Mouse (Mus musculus) embryonic facial prominence, embryonic 15.5 days (tissue): ENCODE measurements around the gene Cend1. TPM values are rescaled to one million over a fixed set of nuclear protein-coding genes. Genes with fewer than 3 reads are reported as not detected.
A peak's percentile ranks its signal among the peaks of the same experiment; 100 is the strongest.

Experiments
- ATAC-seq: fragments of 200-750 bp; cut with Nextera tagmentation; 2 replicates; pipeline ENCODE4 v1.8.0; 2017; ENCODE audit warnings: low read depth, moderate TSS enrichment; ENCODE audit not compliant: insufficient number of reproducible peaks, low FRiP score, low TSS enrichment
- H3K27ac ChIP-seq: fragments of 300-500 bp; sonication (generic); replicated peaks from 2 replicates; pipeline ENCODE4 v1.5.1; 2015; ENCODE audit warnings: mild to moderate bottlenecking, inconsistent platforms
- H3K27me3 ChIP-seq: fragments of 300-500 bp; sonication (generic); 2 replicates; pipeline ENCODE4 v1.6.1; 2015; ENCODE audit warnings: inconsistent platforms
- H3K36me3 ChIP-seq: fragments of 300-500 bp; sonication (generic); 2 replicates; pipeline ENCODE4 v1.6.1; 2015; ENCODE audit warnings: mild to moderate bottlenecking, inconsistent platforms
- H3K4me1 ChIP-seq: fragments of 300-500 bp; sonication (generic); 2 replicates; pipeline ENCODE4 v1.6.1; 2015; ENCODE audit warnings: inconsistent platforms
- H3K4me2 ChIP-seq: fragments of 300-500 bp; sonication (generic); replicated peaks from 2 replicates; pipeline ENCODE4 v1.6.1; 2015; ENCODE audit warnings: mild to moderate bottlenecking, inconsistent platforms
- H3K4me3 ChIP-seq: fragments of 300-500 bp; sonication (generic); replicated peaks from 2 replicates; pipeline ENCODE4 v1.5.1; 2015; ENCODE audit warnings: mild to moderate bottlenecking, inconsistent platforms
- H3K9ac ChIP-seq: fragments of 300-500 bp; sonication (generic); 2 replicates; pipeline ENCODE4 v1.6.1; 2015; ENCODE audit warnings: inconsistent platforms
- H3K9me3 ChIP-seq: fragments of 300-500 bp; sonication (generic); replicated peaks from 2 replicates; pipeline ENCODE4 v1.6.1; 2016; ENCODE audit warnings: inconsistent platforms
- WGBS: fragments of 180-500 bp; shearing (Covaris S2); methylation state at CpG from one replicate; pipeline ENCODE4 v1.1.7; 2015; 5-methylcytosine and 5-hydroxymethylcytosine counted together
- polyA plus RNA-seq: library from polyadenylated mRNA; unstranded; fragments of >200 nt; fragmentation: Nextera tagmentation; extraction: Ambion mirVana; gene quantifications from 2 replicates; pipeline ENCODE4 v1.2.1, GENCODE M21; 2015

The Cend1 gene
- polyA plus RNA-seq, 1 experiment from 2014 or later = 5.3 TPM

DNA sequence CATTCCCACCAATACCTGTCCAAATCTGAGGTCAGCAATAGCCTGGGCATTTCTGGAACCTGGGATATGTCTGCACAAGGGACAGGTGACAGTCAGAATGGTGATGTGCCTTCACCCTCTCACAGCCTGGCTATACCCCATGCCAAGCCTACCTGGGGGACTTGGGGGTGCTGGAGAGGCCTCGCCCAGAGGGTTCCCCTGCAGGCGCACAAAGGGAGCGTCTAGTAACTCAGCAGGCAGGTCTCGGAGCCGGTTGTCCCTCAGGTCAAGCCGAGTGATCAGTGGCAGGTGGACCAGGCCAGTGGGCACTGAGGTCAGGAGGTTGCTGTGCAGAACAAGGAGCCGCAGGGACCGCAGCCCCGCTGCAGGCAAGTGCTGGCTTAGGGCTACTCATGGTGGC lies 12.2 kb upstream of the Cend1 start:
- no peak overlapping the region for H3K4me2 ChIP-seq
- no peak for ATAC-seq
- no peak overlapping the region for H3K27ac ChIP-seq
- H3K4me1 ChIP-seq = peaks cover 55% of the 10 kb centered on the region
- no peak overlapping the region for H3K4me3 ChIP-seq
- peaks cover 23% of the 10 kb centered on the region for H3K36me3 ChIP-seq
- WGBS = 89% methylated on average over 9 of the region's 9 CpGs
- no peaks in the 10 kb centered on the region for H3K27me3 ChIP-seq
- H3K9ac ChIP-seq = 0 out of 2 replicates have a peak overlapping the region, but pooled peaks have one; percentile 1
- no peaks in the 10 kb centered on the region for H3K9me3 ChIP-seq

DNA sequence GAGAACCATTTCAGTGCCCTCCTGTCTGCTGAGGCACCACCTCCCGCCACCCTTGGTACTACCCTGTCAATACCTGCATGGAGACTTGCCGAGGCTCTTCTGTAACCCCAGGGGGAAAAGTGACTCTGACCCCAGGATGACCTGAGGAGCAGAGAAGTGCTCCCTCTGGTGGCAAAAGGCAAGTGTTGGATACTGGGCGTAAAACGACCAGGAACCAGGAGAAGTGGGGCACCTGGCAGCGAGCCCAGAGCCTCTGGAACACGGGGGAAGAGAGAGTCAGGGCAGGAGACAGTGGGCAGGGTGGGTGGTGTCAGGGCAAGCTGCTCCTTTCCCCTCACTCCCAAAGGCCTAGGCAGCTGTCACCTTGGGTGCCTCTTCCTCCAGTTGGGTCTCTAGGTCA lies 11.3 kb upstream of the Cend1 start:
- Histone ChIP-seq H3K36me3 (peaks cover 23% of the 10 kb centered on the region), H3K9ac (no peak overlapping the region), H3K27me3 (no peaks in the 10 kb centered on the region), H3K4me2 (no peak overlapping the region), H3K4me1 (peaks cover 61% of the 10 kb centered on the region), H3K9me3 (no peaks in the 10 kb centered on the region), H3K4me3 (no peak overlapping the region), H3K27ac (no peak overlapping the region)
- no peak for ATAC-seq
- 25% methylated on average over 6 of the region's 6 CpGs for WGBS

DNA sequence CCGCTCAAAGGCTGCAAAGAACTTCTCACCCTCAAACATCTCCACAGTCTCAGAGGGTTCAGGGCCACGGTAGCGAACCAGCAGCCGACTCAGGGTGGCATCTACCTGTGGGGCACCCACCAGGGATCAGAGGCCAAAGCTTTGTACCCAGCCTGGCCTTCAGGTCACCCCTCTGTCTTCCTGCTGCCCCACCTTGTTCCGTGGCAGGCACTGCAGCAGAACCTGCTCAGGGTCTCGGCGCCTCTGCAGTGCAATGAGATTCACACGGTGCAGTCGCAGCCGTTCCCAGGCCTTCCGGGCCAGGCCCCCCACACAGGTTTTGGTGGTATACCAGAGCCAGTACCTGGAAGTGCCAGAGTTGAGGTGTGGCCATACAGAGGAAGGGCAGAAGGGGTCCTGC lies 10.5 kb upstream of the Cend1 start:
- Histone ChIP-seq H3K27ac (no peak overlapping the region), H3K4me1 (peaks cover 68% of the 10 kb centered on the region), H3K36me3 (peaks cover 23% of the 10 kb centered on the region), H3K9me3 (no peaks in the 10 kb centered on the region), H3K27me3 (no peaks in the 10 kb centered on the region), H3K4me2 (no peak overlapping the region), H3K4me3 (no peak overlapping the region), H3K9ac (no peak overlapping the region)
- 94% methylated on average over 11 of the region's 11 CpGs for WGBS
- no peak for ATAC-seq

DNA sequence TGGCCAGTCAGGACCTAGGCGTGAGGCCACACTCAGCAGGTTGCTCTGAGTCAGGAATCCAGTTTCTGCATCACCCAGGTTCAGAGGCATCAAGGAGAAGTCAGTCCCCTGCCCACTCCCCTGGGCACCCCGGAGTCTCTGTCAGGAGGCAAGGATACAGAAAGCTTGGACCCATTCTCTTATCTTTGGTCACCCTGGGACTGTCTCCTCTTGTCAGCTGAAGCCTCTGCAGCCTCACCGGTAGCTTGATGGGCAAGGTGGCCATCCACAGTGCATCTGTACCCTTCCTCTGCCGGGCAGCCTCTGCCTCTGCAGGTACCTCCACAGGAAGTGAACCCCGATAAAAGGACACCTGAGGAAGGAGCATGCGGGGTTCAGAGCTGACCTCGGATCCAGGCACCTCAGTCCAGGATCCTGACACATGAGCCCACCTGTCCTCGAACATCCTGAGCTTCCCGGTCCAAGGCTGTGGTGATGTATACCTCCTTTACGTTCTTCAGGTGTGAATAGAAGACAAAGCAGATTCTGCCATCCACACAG lies 9.9 kb upstream of the Cend1 start:
- no peak overlapping the region for H3K4me3 ChIP-seq
- WGBS = 93% methylated on average over 10 of the region's 10 CpGs
- H3K9me3 ChIP-seq = no peaks in the 10 kb centered on the region
- H3K4me1 ChIP-seq = peaks cover 71% of the 10 kb centered on the region
- H3K27me3 ChIP-seq = no peaks in the 10 kb centered on the region
- H3K4me2 ChIP-seq = no peak overlapping the region
- no peak for ATAC-seq
- peaks cover 23% of the 10 kb centered on the region for H3K36me3 ChIP-seq
- no peak overlapping the region for H3K27ac ChIP-seq
- H3K9ac ChIP-seq = no peak overlapping the region

DNA sequence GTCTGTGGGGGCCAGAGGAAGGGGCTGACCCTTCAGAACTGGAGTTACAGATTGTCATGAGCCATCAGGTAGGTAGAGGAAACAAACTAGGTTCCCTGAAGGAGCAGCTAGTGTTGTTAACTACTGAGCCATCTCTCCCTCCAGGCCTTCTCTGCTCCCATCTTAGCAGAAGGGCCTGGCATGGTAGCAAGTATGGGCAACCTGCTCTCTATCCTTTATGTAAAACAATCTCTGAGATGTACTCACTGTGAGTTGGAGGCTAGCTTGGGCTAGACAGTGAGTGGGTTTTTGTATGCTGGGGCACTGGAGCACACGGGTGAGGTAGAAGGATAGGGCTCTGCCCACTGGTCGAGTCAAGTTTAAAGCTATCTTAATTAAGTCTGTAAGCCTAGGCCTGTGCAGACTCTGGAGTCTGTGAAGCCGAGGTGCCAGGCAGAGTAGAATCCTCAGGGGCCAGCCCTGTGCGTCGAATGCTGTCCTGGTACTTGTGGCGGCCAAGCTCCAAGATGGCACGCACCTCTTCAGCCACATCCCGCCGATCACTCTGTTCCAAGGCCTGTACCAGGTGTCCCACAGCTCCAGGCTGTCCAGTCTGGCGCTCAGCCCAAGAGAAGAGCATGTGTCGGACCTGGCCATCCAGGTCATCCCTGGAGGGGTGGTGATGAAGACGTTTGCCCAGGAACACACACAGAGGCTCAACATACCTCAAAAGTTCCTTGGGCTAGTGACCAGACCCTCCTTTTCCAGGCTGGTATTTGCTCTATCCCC lies 9.1 kb upstream of the Cend1 start:
- peaks cover 71% of the 10 kb centered on the region for H3K4me1 ChIP-seq
- no peak overlapping the region for H3K9ac ChIP-seq
- 90% methylated on average over 12 of the region's 12 CpGs for WGBS
- ATAC-seq = no peak
- H3K36me3 ChIP-seq = peaks cover 26% of the 10 kb centered on the region
- no peak overlapping the region for H3K27ac ChIP-seq
- no peak overlapping the region for H3K4me2 ChIP-seq
- no peaks in the 10 kb centered on the region for H3K27me3 ChIP-seq
- no peaks in the 10 kb centered on the region for H3K9me3 ChIP-seq
- no peak overlapping the region for H3K4me3 ChIP-seq

DNA sequence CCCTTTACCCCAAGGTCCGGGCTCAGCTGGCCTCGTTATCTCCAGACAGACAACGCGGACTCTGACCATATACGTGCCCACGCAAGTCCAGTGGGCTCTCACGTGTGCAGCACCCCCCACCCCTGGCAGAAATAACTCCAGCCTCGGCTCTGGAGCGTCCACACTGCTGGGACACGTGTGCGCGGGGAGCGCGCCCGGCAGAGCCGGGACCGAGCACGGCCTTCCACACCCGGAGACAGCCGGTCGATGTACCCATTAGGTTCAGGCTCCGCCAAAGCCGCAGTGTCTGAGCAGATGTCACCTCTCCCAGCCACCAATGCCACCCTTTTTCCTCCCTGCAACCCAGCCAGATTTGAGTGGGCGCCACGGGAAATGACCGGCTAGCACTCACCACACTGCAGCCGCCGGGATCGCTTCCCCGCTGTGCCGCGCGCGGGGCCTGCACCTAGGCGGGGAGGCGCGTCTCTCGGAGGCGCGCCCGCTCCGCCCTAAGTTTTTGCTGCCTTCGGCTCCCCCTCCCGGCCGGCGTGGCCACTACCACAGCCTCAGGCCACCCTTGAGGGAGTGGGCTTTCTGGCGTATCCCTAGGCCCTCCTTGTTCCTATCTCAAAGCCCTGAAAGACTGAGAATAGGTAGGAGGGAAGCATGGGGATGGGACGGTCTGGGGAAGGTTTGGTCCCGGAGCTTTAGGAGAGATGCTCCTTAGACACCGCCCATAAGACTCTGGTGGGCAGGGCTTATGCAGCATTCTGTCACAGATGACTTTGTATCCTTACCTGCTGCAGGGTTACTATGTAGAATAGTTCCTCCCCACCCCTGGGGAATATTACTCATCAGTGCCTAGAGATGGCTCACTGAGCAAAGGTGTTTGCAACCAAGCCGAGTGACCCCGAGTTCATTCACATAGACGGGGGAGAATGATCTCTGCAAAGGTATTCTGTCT lies 8.2 kb upstream of the Cend1 start, which contains the start of gene Slc25a22:
Slc25a22 (minus strand) TSS at position 715 of the 943 bp plus-strand sequence.
- no peaks in the 10 kb centered on the region for H3K27me3 ChIP-seq
- peak within 1 kb of the TSS; percentile 88 for H3K4me2 ChIP-seq
- H3K9me3 ChIP-seq = no peaks in the 10 kb centered on the region
- WGBS = 5% methylated on average over 53 of the region's 53 CpGs
- H3K4me3 ChIP-seq = peak within 1 kb of the TSS; percentile 68
- peaks cover 35% of the 10 kb centered on the region for H3K36me3 ChIP-seq
- H3K9ac ChIP-seq = peak within 1 kb of the TSS; percentile 49
- peak; percentile 75 for ATAC-seq
- peaks cover 63% of the 10 kb centered on the region for H3K4me1 ChIP-seq
- H3K27ac ChIP-seq = peak within 1 kb of the TSS; percentile 53

DNA sequence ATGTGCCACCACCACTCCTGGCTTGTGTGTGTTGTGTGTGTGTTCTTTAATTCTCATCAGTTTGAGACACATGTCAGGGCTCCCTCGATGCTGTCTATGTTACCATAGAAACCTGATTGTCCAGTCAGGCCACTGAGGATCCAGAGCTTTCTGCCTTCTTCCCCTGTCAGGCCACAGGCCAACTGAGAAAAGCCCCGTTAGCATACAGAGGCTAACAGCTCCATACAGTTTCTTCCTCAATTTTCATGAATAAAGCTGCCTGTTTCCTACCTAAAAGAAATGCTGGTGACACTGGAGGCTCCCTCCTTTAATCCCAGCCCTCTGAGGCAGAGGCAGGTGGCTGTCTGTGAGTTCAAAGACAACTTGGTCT lies 7.2 kb upstream of the Cend1 start:
- no peak for ATAC-seq
- 64% methylated on average over 2 of the region's 2 CpGs for WGBS
- Histone ChIP-seq H3K27ac (no peak overlapping the region), H3K4me3 (peak overlapping the region; percentile 68), H3K9me3 (no peaks in the 10 kb centered on the region), H3K36me3 (peaks cover 43% of the 10 kb centered on the region), H3K4me2 (peak overlapping the region; percentile 88), H3K27me3 (no peaks in the 10 kb centered on the region), H3K9ac (no peak overlapping the region), H3K4me1 (peaks cover 55% of the 10 kb centered on the region)

DNA sequence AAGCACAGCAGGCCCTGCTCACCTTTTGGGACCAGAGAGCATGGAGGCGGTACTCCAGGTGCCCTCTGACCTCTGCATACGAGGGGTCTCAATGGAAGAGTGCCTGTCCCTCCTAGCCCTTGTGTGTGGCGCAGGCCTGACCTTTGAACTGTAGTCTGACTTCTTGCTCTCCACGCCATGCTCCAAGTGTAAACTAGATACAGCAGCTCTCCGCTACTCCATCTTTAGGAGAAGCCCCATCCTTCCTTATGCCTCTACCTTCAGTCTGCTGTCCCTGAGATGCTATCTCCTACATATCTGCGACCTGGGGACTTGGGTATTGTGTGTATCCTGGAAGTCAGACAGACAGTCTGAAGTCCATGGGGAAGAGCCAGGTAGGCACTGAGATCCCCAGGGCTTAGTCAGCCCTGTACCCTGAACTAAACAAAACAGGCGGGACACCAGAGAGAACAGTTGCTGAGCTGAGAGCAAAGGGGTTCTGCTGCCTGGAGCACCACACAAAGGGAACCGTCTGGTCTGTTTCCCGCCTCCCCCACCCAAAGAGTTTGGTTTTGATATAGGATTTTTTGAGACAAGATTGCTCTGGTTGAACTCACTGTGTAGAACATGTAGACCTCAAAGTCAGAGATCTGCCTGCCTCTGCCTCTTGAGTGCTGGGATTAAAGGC lies 6.7 kb upstream of the Cend1 start:
- H3K27me3 ChIP-seq = no peaks in the 10 kb centered on the region
- 79% methylated on average over 9 of the region's 9 CpGs for WGBS
- peaks cover 46% of the 10 kb centered on the region for H3K36me3 ChIP-seq
- no peaks in the 10 kb centered on the region for H3K9me3 ChIP-seq
- no peak for ATAC-seq
- H3K4me2 ChIP-seq = peak overlapping the region; percentile 84
- no peak overlapping the region for H3K4me3 ChIP-seq
- peaks cover 50% of the 10 kb centered on the region for H3K4me1 ChIP-seq
- H3K9ac ChIP-seq = no peak overlapping the region
- no peak overlapping the region for H3K27ac ChIP-seq

DNA sequence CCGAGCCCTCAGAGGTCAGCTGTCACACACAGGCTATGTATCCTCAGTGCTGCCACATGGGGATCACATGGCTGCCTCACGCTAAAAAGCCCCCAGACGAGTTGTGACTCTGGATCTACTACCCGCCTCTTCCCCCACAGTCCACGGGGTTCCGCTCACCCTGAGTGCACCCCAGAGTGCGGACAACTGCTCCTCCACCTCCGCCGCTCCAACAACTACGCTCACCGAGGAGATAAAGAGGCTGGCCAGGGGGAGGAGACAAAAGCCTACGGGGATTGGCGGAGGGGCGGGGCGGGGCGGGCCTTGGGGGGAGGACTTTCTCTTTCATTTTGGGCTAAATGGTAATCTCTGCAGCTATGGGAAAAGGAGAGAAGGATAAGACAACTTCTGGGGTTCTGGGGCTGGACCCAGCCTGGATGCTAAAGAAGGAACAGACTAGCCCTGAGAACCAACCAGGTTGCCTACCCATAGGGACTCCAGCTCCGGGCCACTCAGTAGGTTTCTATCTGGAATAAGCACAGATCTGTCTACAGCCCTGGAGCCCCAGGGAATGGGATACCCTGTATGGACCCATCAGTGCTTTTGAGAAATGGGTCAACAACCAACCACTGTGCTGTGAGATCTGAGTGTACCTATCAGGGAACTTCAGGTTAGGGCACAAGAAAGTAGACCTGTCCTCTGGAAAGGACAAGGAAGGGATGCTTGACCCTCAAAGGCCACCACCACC lies 6.0 kb upstream of the Cend1 start:
- peaks cover 44% of the 10 kb centered on the region for H3K4me1 ChIP-seq
- peaks cover 47% of the 10 kb centered on the region for H3K36me3 ChIP-seq
- H3K4me3 ChIP-seq = peak overlapping the region; percentile 53
- H3K4me2 ChIP-seq = peak overlapping the region; percentile 84
- WGBS = 4% methylated on average over 17 of the region's 17 CpGs
- H3K27me3 ChIP-seq = no peaks in the 10 kb centered on the region
- peak overlapping the region; percentile 58 for H3K27ac ChIP-seq
- no peaks in the 10 kb centered on the region for H3K9me3 ChIP-seq
- peak overlapping the region; percentile 44; the same call in 1 of the 2 replicates for H3K9ac ChIP-seq
- ATAC-seq = no peak

DNA sequence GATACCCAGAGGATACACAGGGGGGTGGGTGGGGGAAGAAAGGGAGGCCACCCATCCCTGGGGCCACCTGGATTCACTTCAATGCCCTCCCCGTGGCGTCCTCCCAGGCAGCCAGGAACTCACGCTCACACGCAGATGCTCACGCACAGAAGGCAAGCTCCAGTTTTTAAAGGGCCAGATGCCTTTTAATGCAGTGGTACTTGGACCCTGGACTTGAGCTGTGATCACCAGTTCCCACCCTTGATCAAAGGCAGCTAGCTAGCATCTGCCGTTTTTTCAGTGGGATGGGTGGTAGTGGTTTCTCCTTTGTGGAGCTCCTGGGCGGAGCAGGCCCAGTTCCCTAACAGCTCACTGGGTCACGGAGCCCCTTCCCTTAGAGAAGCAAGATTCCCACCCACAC lies 5.2 kb upstream of the Cend1 start:
- H3K9ac ChIP-seq = peak overlapping the region; percentile 44
- H3K4me3 ChIP-seq = peak overlapping the region; percentile 53
- no peak for ATAC-seq
- peaks cover 41% of the 10 kb centered on the region for H3K36me3 ChIP-seq
- H3K4me1 ChIP-seq = peaks cover 51% of the 10 kb centered on the region
- H3K4me2 ChIP-seq = peak overlapping the region; percentile 84
- H3K27me3 ChIP-seq = no peaks in the 10 kb centered on the region
- peak overlapping the region; percentile 58; the same call in 1 of the 2 replicates for H3K27ac ChIP-seq
- 14% methylated on average over 8 of the region's 8 CpGs for WGBS
- no peaks in the 10 kb centered on the region for H3K9me3 ChIP-seq
